Mouse (Mus musculus): ENCODE data around the gene Mybbp1a.

DNA sequence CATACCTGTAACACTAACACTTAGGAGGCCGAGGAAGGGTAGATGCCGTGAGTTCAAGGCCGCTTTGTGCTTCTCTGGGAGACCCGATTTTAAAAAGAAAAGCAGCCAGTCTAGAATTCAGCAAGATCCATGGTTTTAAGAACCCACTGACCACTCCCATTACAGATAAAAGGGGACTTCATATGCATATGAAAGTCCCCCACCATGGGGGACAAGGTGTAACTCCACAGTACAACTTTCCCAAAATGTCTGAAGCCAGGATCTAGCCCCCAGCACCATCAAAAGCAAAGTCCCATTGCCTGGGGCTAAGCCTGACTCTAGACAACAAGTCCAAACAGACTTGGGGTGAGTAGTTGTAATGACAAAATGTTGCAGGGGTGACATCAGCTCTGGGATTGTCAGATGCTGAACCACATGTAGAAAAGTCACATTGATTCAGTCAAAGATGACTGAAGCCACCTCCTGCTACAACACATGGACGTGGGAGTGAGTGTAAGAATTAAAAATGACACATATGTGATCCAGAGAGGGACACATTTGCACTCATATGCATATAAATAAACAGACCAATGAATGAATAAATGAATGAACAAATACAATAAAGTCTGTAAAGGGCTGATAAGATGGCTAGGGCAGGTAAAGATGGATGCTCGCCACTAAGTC lies 20.6 kb upstream of the Mybbp1a start:
- TF ChIP-seq CTCF (IDR thresholded peaks at IDR 0.05; ENCODE audit: low read depth) = no peak
- TF ChIP-seq EP300 (optimal IDR thresholded peaks at IDR 0.05) = no peak

Measured in stomach, postnatal 0 days (tissue).